Mouse (Mus musculus): Measurements from ENCODE around the gene Sart3. TPM values are rescaled to one million over a fixed set of nuclear protein-coding genes. Genes with fewer than 3 reads are reported as not detected.
A peak's percentile ranks its signal among the peaks of the same experiment; 100 is the strongest.

The Sart3 gene
- total RNA-seq, 1 experiment from 2014 or later, result 45.0 TPM

- DNase-seq, result peak; percentile 23
Observed at GRCm38 (mm10) chr5:113765641-113766526, 6.4 kb downstream of the Sart3 start.

- DNase-seq, result no peak
Observed at GRCm38 (mm10) chr5:113764426-113764825, 7.9 kb downstream of the Sart3 start.

- DNase-seq, result no peak
Observed at GRCm38 (mm10) chr5:113761585-113761984, 10.7 kb downstream of the Sart3 start.

GRCm38 (mm10) chr5:113755347-113756030 lies 16.8 kb downstream of the Sart3 start:
- DNase-seq, result no peak

- no peak for DNase-seq
Observed at GRCm38 (mm10) chr5:113751521-113752157, 20.7 kb downstream of the Sart3 start.

- DNase-seq, result no peak
Observed at GRCm38 (mm10) chr5:113748556-113749331, 23.6 kb downstream of the Sart3 start.

GRCm38 (mm10) chr5:113747629-113748028 lies 24.7 kb downstream of the Sart3 start:
- no peak for DNase-seq

GRCm38 (mm10) chr5:113737607-113738237 lies 34.6 kb downstream of the Sart3 start:
- no peak for DNase-seq

GRCm38 (mm10) chr5:113736522-113737164 lies 35.7 kb downstream of the Sart3 start:
- no peak for DNase-seq

- DNase-seq, result no peak
Observed at GRCm38 (mm10) chr5:113736113-113736502, 36.2 kb downstream of the Sart3 start.

GRCm38 (mm10) chr5:113735345-113736112 lies 36.8 kb downstream of the Sart3 start, which contains the start of gene Ficd:
Gene Ficd (plus strand): TSS chr5:113735803.
- peak; percentile 94 for DNase-seq

- no peak for DNase-seq
Observed at GRCm38 (mm10) chr5:113735023-113735344, 37.3 kb downstream of the Sart3 start.

GRCm38 (mm10) chr5:113734376-113734775 lies 37.9 kb downstream of the Sart3 start:
- DNase-seq, result no peak

- peak; percentile 66 for DNase-seq
Observed at GRCm38 (mm10) chr5:113732182-113732581, 40.1 kb downstream of the Sart3 start.

- DNase-seq, result no peak
Observed at GRCm38 (mm10) chr5:113731174-113731573, 41.1 kb downstream of the Sart3 start.

GRCm38 (mm10) chr5:113730641-113731121 lies 41.6 kb downstream of the Sart3 start:
- no peak for DNase-seq

- DNase-seq, result no peak
Observed at GRCm38 (mm10) chr5:113728691-113729090, 43.6 kb downstream of the Sart3 start.

GRCm38 (mm10) chr5:113728011-113728410 lies 44.3 kb downstream of the Sart3 start:
- DNase-seq, result no peak

GRCm38 (mm10) chr5:113727238-113727637 lies 45.1 kb downstream of the Sart3 start:
- DNase-seq, result no peak

- DNase-seq, result no peak
Observed at GRCm38 (mm10) chr5:113726618-113727017, 45.7 kb downstream of the Sart3 start.
